Mouse (Mus musculus): Measurements from ENCODE around the gene Cenpt. TPM values are rescaled to one million over a fixed set of nuclear protein-coding genes. Genes with fewer than 3 reads are reported as not detected.
"Not testable (repeated sequence)": the region's sequence is repeated elsewhere in the genome, so short reads cannot be mapped to it uniquely, and the experiment has no call there.

Cenpt gene
- polyA plus RNA-seq, 1 experiment from 2014 or later, result 46.9 TPM

DNA sequence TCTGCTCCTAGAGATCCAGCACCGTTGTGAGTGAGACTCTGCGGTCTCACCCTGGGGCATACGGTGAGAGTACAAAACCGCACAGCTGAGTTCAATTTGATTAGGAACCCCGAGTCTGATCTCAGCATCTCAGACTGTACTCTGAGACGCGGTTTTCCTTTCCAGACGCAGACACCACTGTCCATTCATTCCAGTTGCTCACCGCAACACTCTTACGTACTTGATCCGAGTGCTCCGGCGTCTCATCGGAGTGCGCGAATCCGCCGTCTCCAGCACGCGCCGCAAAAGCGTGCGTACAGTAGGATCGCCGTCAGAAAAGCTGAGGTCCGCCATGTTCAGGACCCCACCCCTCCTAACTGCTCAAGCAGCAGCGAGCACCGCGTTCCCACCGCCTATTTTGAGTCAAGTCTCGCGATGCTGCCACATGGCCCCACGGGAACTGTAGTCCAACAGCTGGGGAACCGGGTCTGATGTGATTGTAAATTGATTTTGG lies 1.4 kb downstream of the Cenpt start:
- under 1% methylated on average over 34 of the region's 34 CpGs for WGBS

DNA sequence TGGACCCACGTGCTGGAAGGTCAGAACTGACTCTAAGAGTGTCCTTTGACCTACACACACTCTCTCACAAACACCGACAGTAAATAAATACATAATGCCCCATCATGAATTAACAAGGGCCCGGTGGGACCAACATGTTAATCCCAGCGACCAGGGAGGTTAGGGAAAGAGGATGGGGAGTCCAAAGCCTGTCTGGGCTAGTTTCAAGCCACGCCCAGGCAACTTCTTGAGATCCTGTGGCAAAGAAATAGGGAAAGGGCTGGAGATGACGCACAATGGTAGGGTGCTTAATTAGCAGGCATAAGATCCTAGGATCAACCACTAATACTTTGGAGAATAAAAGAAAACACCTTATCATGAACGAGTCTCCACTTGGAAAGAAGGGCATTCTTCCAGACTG lies 2.5 kb downstream of the Cenpt start:
- WGBS, result 67% methylated on average over 7 of the region's 7 CpGs
- H3K27ac ChIP-seq (replicated peaks), result no peak overlapping the region
- H3K4me2 ChIP-seq (replicated peaks), result peak overlapping the region; percentile 38
- ATAC-seq (ENCODE audit: insufficient number of reproducible peaks, low FRiP score, low TSS enrichment, low read depth), result no peak
- no peaks in the 10 kb centered on the region for H3K27me3 ChIP-seq
- H3K9ac ChIP-seq, result no peak overlapping the region
- H3K4me1 ChIP-seq, result peaks cover 16% of the 10 kb centered on the region
- no peaks in the 10 kb centered on the region for H3K9me3 ChIP-seq (replicated peaks)
- H3K36me3 ChIP-seq, result peaks cover 43% of the 10 kb centered on the region
- peak overlapping the region; percentile 18 for H3K4me3 ChIP-seq (replicated peaks)

More for the DNA sequence above, 1.4 kb downstream of the Cenpt start:
- Histone ChIP-seq H3K36me3 (peaks cover 32% of the 10 kb centered on the region), H3K9me3 (replicated peaks) (no peaks in the 10 kb centered on the region), H3K4me2 (replicated peaks) (peak overlapping the region; percentile 66), H3K4me1 (peaks cover 26% of the 10 kb centered on the region), H3K4me3 (replicated peaks) (peak overlapping the region; percentile 77), H3K9ac (peak overlapping the region; percentile 64), H3K27ac (replicated peaks) (peak overlapping the region; percentile 79), H3K27me3 (no peaks in the 10 kb centered on the region)
- ATAC-seq (ENCODE audit: insufficient number of reproducible peaks, low FRiP score, low TSS enrichment, low read depth), result peak; percentile 85

DNA sequence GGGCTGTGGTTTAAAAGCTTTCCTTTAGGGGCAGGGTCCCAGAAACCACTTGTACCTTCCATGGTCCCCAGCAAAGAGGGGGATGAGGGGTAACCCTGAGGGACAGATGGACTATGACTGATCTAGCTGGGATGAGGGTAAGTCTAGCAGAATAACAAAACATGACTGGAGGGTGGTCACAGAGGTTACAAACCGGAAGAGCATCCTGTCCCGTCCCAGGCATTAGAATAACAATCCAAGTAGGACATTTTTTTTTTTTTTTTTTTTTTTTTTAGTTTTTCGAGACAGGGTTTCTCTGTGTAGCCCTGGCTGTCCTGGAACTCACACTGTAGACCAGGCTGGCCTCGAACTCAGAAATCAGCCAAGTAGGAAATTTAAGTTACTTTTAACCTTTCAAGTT lies 3.1 kb downstream of the Cenpt start:
- H3K4me3 ChIP-seq (replicated peaks), result no peak overlapping the region
- H3K27me3 ChIP-seq, result no peaks in the 10 kb centered on the region
- no peak overlapping the region for H3K27ac ChIP-seq (replicated peaks)
- no peak for ATAC-seq (ENCODE audit: insufficient number of reproducible peaks, low FRiP score, low TSS enrichment, low read depth)
- H3K4me2 ChIP-seq (replicated peaks), result no peak overlapping the region
- 80% methylated on average over 4 of the region's 4 CpGs for WGBS
- H3K9ac ChIP-seq, result no peak overlapping the region
- H3K4me1 ChIP-seq, result peaks cover 16% of the 10 kb centered on the region
- no peaks in the 10 kb centered on the region for H3K9me3 ChIP-seq (replicated peaks)
- peaks cover 49% of the 10 kb centered on the region for H3K36me3 ChIP-seq

DNA sequence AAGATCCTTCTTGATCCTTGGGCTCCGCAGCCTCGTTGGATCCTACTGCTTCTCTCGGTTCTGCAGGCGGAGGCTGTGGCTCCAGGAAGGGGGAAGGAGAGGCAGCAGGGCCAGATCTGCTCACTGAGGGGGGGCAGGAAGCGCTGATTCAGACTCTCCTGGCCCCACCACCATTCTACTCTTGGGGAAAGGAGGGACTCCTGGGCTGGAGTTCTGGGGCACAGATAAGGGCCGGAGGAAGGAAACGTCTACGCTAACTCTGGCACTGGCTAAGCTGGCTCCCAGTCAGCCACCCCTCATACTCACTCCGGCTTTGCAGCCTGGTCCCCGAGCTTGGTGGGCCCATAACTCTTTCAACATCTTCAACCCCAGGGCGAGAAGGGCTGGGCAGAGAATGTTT lies 6.4 kb downstream of the Cenpt start:
- peaks cover 73% of the 10 kb centered on the region for H3K36me3 ChIP-seq
- H3K4me3 ChIP-seq (replicated peaks), result no peak overlapping the region
- H3K9me3 ChIP-seq (replicated peaks), result no peaks in the 10 kb centered on the region
- no peak overlapping the region for H3K27ac ChIP-seq (replicated peaks)
- H3K27me3 ChIP-seq, result no peaks in the 10 kb centered on the region
- H3K4me2 ChIP-seq (replicated peaks), result no peak overlapping the region
- 90% methylated on average over 11 of the region's 11 CpGs for WGBS
- H3K9ac ChIP-seq, result no peak overlapping the region
- ATAC-seq (ENCODE audit: insufficient number of reproducible peaks, low FRiP score, low TSS enrichment, low read depth), result no peak
- H3K4me1 ChIP-seq, result peaks cover 7% of the 10 kb centered on the region

DNA sequence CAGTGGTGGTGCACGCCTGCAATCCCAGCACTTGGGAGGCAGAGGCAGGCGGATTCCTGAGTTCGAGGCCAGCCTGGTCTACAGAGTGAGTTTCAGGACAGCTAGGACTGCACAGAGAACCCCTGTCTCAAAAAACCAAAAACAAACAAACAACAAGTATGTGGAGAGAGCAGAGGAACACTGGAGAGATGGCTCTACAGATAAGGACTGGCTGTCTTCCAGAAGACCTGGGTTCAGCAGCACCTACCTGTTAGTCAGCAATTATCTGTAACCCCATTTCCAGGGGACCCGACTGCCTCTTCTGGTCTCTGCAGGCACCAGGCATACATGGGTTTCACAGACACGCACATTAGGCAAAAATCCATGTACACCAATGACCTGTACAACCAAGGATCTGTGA lies 13.9 kb downstream of the Cenpt start:
- Histone ChIP-seq H3K27ac (replicated peaks) (no peak overlapping the region), H3K4me3 (replicated peaks) (no peak overlapping the region), H3K4me2 (replicated peaks) (no peak overlapping the region), H3K9ac (no peak overlapping the region), H3K4me1 (no peaks in the 10 kb centered on the region), H3K36me3 (peaks cover 18% of the 10 kb centered on the region), H3K27me3 (no peaks in the 10 kb centered on the region), H3K9me3 (replicated peaks) (no peaks in the 10 kb centered on the region)
- 92% methylated on average over 5 of the region's 5 CpGs for WGBS
- ATAC-seq (ENCODE audit: insufficient number of reproducible peaks, low FRiP score, low TSS enrichment, low read depth), result no peak

DNA sequence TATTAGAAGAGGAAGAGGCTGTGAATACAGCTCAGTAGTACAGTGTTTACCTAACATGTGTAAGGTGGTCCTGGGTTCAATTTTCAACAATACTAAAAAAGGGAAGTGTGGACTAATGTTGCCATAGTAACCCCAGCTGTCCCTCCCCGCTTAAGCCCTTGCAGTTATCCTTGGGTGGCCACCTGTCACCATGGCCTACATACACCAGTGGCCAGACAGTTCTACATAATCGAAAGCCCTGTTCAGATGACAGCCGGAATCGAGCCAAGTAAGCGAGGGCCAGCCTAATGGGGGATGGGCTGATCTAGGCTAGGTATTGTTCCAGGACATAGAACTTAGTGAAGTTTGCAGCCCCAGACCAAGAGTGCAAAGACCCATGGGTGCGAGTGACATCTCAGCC lies 16.1 kb downstream of the Cenpt start:
- Histone ChIP-seq H3K4me1 (no peaks in the 10 kb centered on the region), H3K9me3 (replicated peaks) (no peaks in the 10 kb centered on the region), H3K4me3 (replicated peaks) (no peak overlapping the region), H3K27me3 (no peaks in the 10 kb centered on the region), H3K27ac (replicated peaks) (no peak overlapping the region), H3K4me2 (replicated peaks) (no peak overlapping the region), H3K9ac (no peak overlapping the region), H3K36me3 (peaks cover 5% of the 10 kb centered on the region; the same call in 1 of the 2 replicates)
- ATAC-seq (ENCODE audit: insufficient number of reproducible peaks, low FRiP score, low TSS enrichment, low read depth), result no peak
- 87% methylated on average over 6 of the region's 6 CpGs for WGBS

DNA sequence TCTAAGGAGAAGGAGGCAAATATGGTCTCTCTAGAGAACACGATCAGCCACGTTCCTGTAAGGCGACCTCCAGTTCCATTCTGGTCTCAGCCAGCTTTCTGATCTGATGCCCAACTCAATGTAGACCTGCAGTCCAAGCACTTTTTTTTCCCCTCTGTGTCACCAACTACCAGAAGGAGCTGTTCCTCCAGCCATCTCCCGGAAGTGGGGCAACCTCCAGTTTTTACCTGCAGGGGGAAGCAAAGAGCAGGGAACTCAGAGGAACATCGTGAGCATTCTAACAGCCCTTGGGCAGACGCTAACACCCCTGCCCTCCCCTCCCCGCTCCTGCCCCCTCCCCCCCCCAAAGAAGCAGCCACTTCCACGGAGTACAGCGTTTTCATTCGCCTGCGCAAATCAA lies 17.8 kb downstream of the Cenpt start:
- H3K9ac ChIP-seq, result no peak overlapping the region
- no peak overlapping the region for H3K4me3 ChIP-seq (replicated peaks)
- H3K36me3 ChIP-seq, result no peaks in the 10 kb centered on the region
- H3K27me3 ChIP-seq, result no peaks in the 10 kb centered on the region
- no peak overlapping the region for H3K27ac ChIP-seq (replicated peaks)
- H3K9me3 ChIP-seq (replicated peaks), result no peaks in the 10 kb centered on the region
- H3K4me1 ChIP-seq, result no peaks in the 10 kb centered on the region
- no peak for ATAC-seq (ENCODE audit: insufficient number of reproducible peaks, low FRiP score, low TSS enrichment, low read depth)
- 30% methylated on average over 11 of the region's 11 CpGs for WGBS
- no peak overlapping the region for H3K4me2 ChIP-seq (replicated peaks)

DNA sequence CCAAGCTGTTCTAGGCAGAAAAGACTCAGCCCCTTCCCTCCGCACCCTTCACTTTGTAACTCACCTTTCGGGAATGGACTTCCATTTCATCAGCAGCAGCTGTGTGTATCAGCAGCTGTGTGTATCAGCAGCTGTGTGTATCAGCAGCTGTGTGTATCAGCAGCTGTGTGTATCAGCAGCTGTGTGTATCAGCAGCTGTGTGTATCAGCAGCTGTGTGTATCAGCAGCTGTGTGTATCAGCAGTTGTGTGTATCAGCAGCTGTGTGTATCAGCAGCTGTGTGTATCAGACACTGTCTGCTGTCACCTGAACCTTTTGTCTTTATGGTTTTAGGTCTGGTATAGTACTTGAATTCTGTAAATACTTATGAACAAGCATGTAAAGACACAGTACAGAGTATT lies 19.3 kb downstream of the Cenpt start:
- H3K27me3 ChIP-seq; H3K9me3 ChIP-seq (replicated peaks); H3K9ac ChIP-seq; ATAC-seq (ENCODE audit: insufficient number of reproducible peaks, low FRiP score, low TSS enrichment, low read depth); H3K36me3 ChIP-seq; H3K4me2 ChIP-seq (replicated peaks); H3K4me1 ChIP-seq; H3K4me3 ChIP-seq (replicated peaks); H3K27ac ChIP-seq (replicated peaks): not testable (repeated sequence)
- WGBS, result 82% methylated on average over 2 of the region's 2 CpGs

DNA sequence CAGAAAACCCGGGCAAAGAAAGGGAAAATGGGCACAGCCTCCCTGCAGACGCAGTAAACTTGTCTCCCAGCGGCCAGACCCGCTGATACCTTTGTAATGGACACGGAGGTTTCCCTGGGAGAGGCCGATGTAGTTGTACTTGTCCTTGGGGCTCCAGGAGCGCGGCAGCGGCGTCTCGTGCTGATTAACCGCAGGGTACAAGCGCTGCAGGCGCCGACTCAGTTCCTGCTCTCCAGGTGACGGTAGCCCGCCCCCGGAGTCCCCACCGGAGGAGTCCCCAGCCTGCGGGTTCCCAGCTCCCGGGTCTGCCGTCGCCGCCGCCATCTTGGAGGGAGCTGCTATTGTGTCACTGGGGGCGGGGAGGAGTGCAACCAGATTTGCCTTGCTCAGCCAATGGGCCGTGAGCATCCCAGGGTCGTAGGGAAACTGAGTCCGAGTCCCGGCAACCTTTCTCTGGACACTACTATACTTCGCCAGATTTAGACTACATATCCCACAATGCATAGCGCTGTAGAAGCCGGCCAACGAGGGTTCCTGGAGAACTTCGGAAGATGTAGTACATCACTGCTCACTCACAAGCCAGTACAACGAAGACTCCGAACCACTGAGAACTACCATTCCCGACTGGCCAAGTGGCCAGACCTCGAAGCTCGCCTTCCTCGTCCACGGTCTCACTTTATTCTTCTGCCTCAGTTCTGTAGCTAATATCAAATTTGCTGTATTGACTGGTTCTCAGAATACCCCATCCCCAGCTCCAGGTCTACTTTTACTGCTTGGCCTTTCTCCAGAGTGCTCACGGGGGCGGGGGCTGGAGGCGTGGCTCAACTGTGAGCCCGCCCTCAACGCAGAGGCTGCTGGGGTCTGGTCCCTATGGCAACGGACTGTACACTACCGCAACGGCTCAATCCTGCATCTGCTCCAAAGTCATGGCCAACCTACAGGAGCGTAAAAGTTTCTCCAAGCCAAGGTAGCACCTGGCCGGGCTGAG lies 25.9 kb downstream of the Cenpt start, which contains the start of the genes Ranbp10 and Tsnaxip1:
Ranbp10 (minus strand) TSS at position 490 of the 988 bp plus-strand sequence.
Tsnaxip1 (plus strand) TSS at position 871 of the 988 bp plus-strand sequence.
- H3K4me3 ChIP-seq (replicated peaks), result peak within 1 kb of the TSS; percentile 98
- no peaks in the 10 kb centered on the region for H3K9me3 ChIP-seq (replicated peaks)
- H3K27ac ChIP-seq (replicated peaks), result peak within 1 kb of the TSS; percentile 76
- H3K9ac ChIP-seq, result peak within 1 kb of the TSS; percentile 98
- H3K27me3 ChIP-seq, result no peaks in the 10 kb centered on the region
- peak; percentile 99 for ATAC-seq (ENCODE audit: insufficient number of reproducible peaks, low FRiP score, low TSS enrichment, low read depth)
- peaks cover 18% of the 10 kb centered on the region for H3K4me1 ChIP-seq
- peak within 1 kb of the TSS; percentile 81 for H3K4me2 ChIP-seq (replicated peaks)
- peaks cover 29% of the 10 kb centered on the region for H3K36me3 ChIP-seq
- WGBS, result under 1% methylated on average over 52 of the region's 52 CpGs

DNA sequence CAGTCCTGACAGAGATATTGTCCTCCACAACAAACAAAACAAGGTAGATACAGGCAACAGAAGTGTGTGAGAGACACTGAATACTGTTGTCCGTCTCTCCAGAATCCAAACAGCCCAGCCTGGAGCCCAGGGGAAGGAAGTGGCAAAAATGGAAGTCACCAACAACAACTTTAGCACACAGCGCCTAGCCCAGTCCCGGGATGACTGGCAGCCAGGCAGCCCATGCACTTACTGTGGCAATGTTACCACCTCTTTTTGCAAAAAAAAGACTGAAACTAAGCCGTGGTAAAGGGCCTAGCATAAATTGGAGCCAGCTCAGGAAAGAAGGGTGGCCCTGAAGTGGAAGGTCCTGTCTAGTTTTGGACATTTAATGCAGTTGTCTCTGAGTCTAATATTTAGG lies 26.7 kb downstream of the Cenpt start:
- Histone ChIP-seq H3K27ac (replicated peaks) (peak overlapping the region; percentile 65), H3K4me3 (replicated peaks) (peak overlapping the region; percentile 98), H3K36me3 (peaks cover 36% of the 10 kb centered on the region), H3K9me3 (replicated peaks) (no peaks in the 10 kb centered on the region), H3K4me2 (replicated peaks) (peak overlapping the region; percentile 81), H3K27me3 (no peaks in the 10 kb centered on the region), H3K4me1 (peaks cover 18% of the 10 kb centered on the region), H3K9ac (peak overlapping the region; percentile 98)
- ATAC-seq (ENCODE audit: insufficient number of reproducible peaks, low FRiP score, low TSS enrichment, low read depth), result no peak
- WGBS, result 6% methylated on average over 4 of the region's 4 CpGs

DNA sequence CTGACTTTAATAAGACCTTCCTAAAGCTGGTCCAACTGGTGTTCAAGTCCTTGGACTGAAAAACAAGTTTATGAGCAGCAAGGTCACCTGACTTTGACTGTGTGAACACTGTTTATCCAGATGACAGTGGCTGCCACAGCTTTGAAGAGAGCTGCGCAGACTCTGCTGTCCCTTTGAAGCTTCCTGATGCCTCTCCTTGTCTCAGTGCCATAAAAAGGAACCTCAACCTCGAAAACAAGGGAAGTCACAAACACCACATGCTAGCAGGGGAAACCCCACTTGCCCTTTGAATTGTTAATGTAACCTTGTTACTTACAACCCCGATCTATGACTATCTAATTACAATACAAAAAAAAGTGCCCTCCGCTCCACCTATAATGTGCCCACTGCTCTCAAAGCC lies 27.6 kb downstream of the Cenpt start:
- peak overlapping the region; percentile 98 for H3K4me3 ChIP-seq (replicated peaks)
- peaks cover 25% of the 10 kb centered on the region for H3K4me1 ChIP-seq
- no peak overlapping the region for H3K9ac ChIP-seq
- peaks cover 44% of the 10 kb centered on the region for H3K36me3 ChIP-seq
- H3K9me3 ChIP-seq (replicated peaks), result no peaks in the 10 kb centered on the region
- peak overlapping the region; percentile 81 for H3K4me2 ChIP-seq (replicated peaks)
- H3K27me3 ChIP-seq, result no peaks in the 10 kb centered on the region
- no peak overlapping the region for H3K27ac ChIP-seq (replicated peaks)
- WGBS, result 84% methylated on average over 4 of the region's 4 CpGs
- ATAC-seq (ENCODE audit: insufficient number of reproducible peaks, low FRiP score, low TSS enrichment, low read depth), result no peak

Measured in embryonic facial prominence, embryonic 15.5 days (tissue).